Mouse (Mus musculus) left cerebral cortex, adult 8-10 months (tissue): ENCODE results near the gene Gpr12. TPM values are rescaled to one million over a fixed set of nuclear protein-coding genes. Genes with fewer than 3 reads are reported as not detected.
A peak's percentile ranks its signal among the peaks of the same experiment; 100 is the strongest.
"Not testable (repeated sequence)": the region's sequence is repeated elsewhere in the genome, so short reads cannot be mapped to it uniquely, and the experiment has no call there.

ENCODE experiments used
- DNase-seq, 2 experiments: peaks; one replicate each; pipeline ENCODE4 v3.0.0; 2022; ENCODE audit warnings: low spot score in 2 of 2
- total RNA-seq, 4 experiments: library from RNA; stranded (reverse); gene quantifications; 2 replicates each; pipeline ENCODE4 v1.2.4; 2022

Gpr12 gene
- total RNA-seq, 4 experiments from 2014 or later: 32.3 to 35.0 (median 32.8) TPM

DNA sequence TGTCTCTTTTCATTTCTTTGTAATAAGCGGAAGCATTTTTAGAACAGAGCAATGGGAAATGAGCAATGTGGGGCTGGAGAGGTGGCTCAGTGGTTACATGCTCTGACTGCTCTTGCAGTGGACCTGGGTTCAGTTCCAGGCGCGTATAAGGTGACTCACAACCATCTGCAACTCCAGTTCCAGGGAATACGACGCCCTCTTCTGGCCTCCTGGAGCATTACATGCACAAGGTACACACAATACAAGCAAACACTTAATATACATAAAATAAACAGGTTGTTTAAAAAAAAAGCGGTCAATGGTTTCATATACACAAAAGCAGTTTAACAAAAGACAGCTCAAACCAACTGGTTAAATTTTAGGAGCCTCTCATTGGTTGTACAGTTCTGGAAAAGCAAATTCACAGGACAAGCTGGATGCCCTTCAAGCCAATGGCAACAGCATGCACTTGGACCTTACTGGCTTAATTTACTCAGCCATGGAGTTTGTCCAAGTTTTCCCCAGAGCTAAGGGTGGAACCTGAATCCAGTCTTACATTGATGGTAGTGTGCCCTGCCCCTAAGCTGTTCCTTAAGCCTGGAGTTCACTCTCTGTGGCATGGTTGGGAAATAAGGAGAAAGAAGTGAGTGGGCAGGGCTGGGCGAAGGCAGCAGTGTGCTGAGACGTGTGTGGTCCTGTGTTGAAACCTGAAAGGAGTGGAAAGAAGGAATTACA, 1.5 kb upstream of the Gpr12 start:
- DNase-seq: no peak

DNA sequence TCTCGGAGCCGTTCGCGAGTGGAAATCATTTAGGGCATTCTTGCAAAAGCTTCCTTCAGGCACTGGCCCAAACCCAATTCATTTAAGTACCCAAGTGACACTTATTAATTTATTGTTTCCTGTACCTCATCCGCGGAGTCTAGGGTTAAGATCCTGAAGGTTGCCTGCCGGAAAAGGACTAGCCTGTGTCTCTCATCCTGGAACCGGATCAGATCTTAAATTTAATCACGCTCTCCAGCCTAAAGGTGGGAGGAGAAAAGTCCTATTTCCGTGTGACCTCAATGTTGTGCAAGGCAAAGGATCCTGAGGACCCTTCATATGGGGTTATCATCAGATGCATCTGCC, 240 bp upstream of the Gpr12 start:
- DNase-seq: no peak

DNA sequence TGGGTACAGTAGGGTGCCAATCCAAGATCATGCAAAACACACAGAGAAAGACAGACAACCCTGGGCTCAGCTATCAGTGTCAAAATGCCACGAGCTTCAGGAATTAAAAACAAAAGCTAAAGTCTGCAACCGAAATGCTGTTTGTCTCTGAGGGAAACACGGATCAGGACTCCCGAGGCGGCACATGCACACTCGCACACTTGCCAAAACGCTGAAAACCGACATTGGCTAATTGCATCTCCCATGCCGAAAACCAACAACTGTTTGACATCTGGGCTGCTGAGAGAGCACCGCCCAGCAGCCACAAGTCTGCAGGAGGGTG, 922 bp downstream of the Gpr12 start:
- DNase-seq: peak in 1 of 2 experiments; percentile 25

DNA sequence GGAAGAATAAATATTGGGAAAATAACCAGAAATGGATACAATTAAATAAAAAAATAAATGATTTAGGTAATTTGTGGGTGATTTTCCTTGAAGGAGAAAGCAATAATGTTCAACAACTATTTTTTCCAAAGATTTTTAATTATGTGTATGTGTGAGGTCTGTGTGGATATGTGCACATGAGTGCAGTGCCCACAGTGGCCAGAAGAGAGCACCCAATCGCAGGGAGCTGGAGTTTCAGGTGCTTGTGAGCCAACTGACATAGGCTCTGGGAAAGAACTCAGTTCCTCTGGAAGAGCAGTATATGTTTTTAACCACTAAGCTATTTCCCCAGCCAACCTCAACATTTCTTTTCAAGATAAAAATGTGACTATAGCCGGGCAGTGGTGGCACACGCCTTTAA, 8.4 kb downstream of the Gpr12 start:
- DNase-seq: no peak

DNA sequence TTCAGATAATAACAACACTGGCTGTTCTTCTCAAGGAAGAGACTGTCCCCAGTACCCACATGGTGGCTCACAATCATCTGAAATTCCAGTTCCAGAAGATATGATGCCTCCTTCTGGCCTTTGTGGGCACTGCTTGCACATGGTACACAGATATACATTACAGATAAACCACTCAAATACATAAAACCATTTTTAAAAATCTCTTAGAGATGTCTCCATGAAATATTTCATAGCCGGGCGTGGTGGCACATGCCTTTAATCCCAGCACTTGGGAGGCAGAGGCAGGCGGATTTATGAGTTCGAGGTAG, 12.3 kb downstream of the Gpr12 start:
- not testable (repeated sequence) for DNase-seq

DNA sequence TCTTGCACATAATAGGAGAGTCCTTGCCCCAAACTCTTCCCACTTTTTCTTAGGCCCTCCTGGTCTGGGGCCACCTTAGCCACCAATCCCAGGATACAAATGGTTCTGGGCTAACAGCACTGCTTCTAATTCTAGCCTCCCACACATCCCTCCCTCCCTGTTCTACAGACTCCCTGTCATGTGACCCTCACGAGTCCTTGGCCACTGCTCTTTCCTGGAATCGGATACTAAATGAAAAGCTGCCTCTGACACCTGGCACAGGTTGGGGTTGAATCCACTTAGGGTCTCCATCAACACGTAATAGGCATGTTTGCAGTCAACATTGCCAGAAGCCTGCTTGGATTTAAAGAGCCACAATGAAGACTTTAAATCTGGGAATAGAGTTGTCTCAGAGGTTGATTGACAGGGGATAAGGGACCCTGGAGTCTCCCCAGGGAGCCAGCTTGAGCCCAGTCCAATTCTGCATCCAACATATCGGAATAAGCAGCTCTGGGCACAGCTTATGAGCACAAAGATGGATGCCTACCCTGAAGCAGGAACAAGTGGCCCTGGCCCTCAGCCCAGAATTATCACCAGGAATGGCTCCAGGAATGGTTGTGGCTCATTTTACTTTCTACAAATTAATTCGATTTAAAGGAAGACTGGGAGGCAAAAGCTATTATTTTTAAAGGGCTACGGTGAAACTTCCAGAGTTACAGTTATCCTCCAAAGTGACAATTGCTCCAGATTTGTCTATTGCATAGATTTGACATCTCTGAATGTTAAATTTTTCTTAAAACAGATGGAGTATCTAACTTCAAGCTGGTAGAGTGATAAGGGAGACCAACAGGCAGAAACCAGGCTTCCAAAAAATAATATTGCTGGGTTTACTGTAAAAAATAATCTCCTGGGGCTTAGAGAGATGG, 13.0 kb downstream of the Gpr12 start:
- peak in 1 of 2 experiments; percentile 55 for DNase-seq

DNA sequence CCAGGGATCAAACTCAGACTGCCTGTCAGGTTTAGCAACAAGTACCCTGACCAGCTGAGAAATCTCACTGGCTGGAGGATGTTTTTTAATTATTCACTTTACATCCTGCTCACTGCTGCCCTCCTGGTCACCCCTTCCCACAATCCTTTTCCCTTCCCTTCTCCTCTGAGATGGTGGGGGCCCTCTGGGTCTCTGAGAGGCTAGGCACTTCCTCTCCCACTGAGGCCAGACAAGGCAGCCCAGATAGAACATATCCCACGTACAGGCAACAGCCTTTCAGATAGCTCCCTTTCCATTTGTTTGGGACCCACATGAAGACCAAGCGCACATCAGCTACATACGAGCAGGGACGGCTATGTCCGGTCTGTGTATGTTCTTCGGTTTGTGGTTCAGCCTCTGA, 14.9 kb downstream of the Gpr12 start:
- DNase-seq: not testable (repeated sequence)

DNA sequence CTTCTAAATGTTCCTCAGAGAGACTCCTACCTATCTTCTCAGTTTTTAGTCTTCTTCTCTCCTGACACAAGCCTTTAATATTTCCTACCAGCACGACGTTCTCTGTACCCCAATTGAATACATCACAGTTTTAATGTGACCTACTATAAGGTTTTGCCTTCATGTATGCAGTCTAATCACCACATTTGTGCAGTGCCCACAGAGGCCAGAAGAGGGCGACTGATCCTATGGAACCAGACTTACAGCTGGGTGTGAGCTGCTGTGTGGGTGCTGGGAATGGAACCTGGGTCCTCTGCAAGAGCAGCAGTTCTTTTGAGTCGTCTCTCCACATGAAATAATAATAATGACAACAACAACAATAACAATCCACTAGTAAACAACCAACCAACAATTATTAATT, 18.0 kb downstream of the Gpr12 start:
- DNase-seq: no peak

DNA sequence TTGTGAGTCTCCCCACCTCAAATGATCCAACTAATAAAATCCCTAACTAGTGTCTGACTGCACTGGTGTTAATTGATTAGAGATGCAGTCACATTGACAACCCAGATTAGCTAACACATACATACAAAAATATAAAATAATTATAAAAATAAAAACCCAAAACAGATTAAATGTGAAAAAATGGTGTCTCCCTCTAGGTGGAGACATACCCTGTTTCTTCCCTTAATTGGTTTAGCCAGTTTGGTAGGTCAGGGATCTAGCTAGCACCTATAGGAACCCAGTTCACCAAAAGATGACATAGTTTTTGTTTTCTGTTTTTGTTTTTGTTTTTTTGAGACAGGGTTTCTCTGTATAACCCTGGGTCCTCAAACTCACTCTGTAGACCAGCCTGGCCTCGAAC, 20.8 kb downstream of the Gpr12 start:
- no peak for DNase-seq

DNA sequence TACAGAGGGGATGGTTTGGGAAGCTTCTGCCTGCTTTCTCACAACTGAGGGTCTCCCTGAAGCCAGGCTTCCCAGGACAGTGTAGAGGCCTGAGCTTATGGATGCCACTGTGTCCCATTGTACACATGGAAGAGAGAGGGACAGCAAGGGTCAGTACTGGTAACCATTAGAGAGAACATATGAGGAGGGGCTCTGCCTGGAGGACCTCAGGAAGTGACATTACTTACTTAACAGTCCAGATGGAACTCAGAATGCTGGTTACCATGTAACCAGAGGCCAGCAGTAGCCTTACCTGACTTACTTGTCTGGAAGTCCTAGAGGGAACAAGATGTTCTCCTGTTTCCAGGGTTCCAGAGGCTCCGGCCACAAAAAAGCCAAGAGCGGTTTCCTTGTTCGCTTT, 29.2 kb downstream of the Gpr12 start, which contains the start of gene Gm3415:
Gene Gm3415 (plus strand): TSS at position 301 of the 400 bp plus-strand sequence.
- DNase-seq: not testable (repeated sequence)

DNA sequence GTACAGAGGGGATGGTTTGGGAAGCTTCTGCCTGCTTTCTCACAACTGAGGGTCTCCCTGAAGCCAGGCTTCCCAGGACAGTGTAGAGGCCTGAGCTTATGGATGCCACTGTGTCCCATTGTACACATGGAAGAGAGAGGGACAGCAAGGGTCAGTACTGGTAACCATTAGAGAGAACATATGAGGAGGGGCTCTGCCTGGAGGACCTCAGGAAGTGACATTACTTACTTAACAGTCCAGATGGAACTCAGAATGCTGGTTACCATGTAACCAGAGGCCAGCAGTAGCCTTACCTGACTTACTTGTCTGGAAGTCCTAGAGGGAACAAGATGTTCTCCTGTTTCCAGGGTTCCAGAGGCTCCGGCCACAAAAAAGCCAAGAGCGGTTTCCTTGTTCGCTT, 47.7 kb downstream of the Gpr12 start, which contains the start of gene Gm3409:
Gene Gm3409 (plus strand): TSS at position 301 of the 400 bp plus-strand sequence.
- DNase-seq: not testable (repeated sequence)

Other genes with a start within 250 kb of the Gpr12 start
- gene Wasf3, start 200.3 kb downstream of the Gpr12 start, total RNA-seq: 10 to 100 TPM; 88.1 to 97.5 (median 90.3) TPM
- not detected for gene Gm6408, start 103.3 kb downstream of the Gpr12 start, total RNA-seq
- gene Gm6370, start 93.9 kb downstream of the Gpr12 start, total RNA-seq: not detected
- gene 4930449I24Rik, start 82.8 kb downstream of the Gpr12 start, total RNA-seq: not detected
- gene Gm3402, start 71.1 kb downstream of the Gpr12 start, total RNA-seq: not detected
- gene Gm3404, start 59.4 kb downstream of the Gpr12 start, total RNA-seq: not detected
- gene Gm3409, start 47.6 kb downstream of the Gpr12 start, total RNA-seq: not detected
- not detected for gene Gm3415, start 29.1 kb downstream of the Gpr12 start, total RNA-seq
- gene Usp12, start 209.8 kb upstream of the Gpr12 start, total RNA-seq: 10 to 100 TPM; 50.1 to 58.9 (median 54.3) TPM
- 100 to 1,000 TPM; 131 to 217 (median 174) TPM for gene Rpl21, start 247.7 kb upstream of the Gpr12 start, total RNA-seq